Mouse (Mus musculus) sigmoid colon, adult 10 weeks (tissue): ENCODE data around the gene Fam173a. TPM values are rescaled to one million over a fixed set of nuclear protein-coding genes. Genes with fewer than 3 reads are reported as not detected.

Experiments
- polyA plus RNA-seq: library from polyadenylated mRNA; stranded (reverse); fragments of 350-450 nt; fragmentation: Illumina TruSeq; extraction: RNeasy Lipid Tissue Mini Kit (QIAGEN cat#74804); gene quantifications from one replicate; pipeline ENCODE4 v1.2.3, GENCODE M21; 2014; ENCODE audit warnings: low read depth, low replicate concordance

Fam173a gene
- polyA plus RNA-seq, result 0.38 TPM

DNA sequence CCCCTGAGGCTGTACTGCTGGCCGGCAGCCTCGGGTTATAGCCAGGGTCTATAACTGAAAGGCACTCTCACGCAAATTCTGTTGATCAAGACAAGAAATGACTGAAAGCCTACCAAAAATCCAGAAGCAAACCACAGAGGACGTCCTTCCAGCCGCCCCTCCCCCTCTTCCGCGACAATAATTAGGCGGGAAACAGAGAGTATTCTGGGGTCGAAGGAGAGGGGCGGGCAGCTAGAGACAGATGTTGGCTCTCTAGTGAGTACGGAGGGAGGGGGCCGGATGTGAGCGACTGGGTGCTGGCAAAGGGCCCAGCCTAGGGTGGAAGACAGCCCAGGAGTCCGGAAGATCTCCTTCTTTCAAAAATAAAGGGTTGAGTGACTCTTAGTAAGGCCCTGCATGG lies at the start of gene Fam173a:
Fam173a (minus strand) TSS at position 287 of the 400 bp plus-strand sequence.

DNA sequence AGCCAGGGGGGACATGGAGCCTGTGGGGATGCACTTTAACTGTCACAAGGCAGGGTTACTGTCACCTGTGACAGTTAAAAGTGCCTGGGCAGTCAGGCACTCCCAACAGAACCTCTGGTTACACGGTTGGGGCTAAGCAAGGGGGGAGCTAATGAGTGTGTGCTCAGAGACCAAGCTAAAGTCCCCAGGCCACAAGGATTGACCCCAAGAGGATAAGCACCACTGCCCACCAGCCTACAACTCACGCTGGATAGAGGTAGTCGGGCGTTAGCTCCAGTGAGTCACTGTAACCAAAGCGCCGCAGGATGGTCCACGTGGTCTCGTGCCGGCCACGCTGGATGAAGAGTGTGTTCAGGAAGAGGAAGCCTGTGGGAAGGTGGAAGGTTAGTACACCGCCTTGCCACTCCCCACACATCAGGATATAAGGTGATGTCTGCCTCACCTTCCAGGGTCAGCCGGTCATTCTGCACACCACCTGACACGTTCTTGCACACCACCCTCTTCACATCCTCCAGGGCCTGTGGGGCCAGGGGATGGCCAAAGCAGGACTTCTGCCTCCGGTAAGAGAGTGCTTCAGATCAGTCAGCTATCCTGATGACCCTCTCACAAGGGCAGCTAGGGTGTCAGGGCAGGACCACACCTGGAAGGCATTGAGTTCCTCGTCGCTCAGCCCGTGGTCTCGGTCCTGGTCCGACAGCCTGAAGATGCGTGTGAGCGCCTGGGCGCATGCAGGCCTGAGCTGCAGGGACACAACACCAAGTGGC lies 48.6 kb upstream of the Fam173a start, which contains the start of gene Gm20683:
Gm20683 (minus strand) TSS at position 647 of the 764 bp plus-strand sequence.

DNA sequence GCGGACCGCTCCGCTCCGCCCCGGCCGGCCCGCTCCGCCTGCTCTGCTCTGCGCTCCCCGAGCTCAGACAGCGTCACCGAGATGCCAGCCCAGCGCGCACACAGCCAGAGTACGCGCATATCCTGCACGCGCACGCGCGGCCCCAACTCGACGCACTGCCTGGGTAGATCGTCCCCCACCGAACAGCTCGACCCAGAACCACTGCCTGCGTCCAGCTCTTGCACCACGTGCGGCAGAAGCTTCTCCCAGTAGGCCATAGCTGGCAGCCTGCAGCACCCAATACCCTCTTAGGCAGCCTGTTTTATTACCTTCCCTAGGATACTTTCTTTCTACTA lies 44.3 kb upstream of the Fam173a start, which contains the start of gene Rhbdl1:
Rhbdl1 (minus strand) TSS at position 220 of the 335 bp plus-strand sequence.

DNA sequence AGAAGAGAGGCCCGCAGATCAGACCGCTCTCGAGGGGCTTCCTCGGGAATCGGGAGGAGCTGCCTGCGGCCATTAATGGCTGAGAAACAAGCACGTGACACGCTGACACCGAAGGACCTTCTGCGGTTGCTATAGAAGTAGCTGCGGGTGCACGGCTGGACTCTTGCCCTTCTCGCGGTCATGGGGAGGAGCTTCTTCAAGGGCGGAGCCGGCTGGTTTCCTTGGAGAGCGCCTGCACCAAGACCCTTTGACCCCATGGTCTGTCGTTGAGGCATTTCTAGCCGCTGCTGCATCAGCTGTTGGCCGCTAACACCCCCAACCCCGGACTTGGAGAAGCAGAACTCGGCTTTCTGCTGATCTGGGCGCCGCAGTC lies 40.6 kb upstream of the Fam173a start, which contains the start of gene Stub1:
Stub1 (minus strand) TSS at position 114 of the 373 bp plus-strand sequence.

DNA sequence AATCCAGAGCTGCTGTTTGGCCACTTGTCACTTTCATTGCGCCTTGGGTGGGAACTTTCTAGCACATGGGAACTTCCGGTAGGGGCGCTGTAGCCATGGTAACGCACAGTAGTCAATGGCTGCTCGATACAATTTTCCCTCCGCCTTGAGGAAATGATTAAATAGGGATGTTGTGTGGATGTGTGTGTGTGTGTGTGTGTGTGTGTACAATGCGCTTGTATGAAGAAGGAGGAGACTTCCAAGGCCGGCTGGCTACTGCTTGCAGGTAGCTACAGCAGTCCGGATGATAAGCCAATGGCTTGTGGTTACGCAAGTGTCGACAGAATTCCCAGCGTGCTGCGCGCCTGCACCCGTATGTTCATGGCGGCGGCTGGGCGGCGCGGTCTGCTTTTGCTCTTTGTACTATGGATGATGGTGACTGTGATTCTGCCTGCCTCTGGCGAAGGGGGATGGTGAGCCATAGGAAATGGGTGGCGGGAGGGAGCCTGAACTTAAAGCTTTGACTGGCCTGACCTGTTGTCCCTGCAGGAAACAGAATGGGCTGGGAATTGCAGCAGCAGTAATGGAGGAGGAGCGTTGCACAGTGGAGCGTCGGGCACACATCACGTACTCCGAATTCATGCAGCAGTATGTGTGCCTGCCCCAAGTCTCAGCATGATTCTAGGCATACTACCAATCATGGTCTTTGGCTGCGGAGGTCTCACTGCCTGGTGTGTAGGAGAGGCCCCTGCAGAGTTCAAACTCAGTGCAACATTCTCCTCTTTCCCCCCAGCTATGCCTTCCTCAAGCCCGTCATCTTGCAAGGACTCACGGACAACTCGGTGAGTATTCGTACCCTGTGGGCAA lies 36.2 kb upstream of the Fam173a start, which contains the start of gene Jmjd8:
Jmjd8 (plus strand) TSS at position 156 of the 846 bp plus-strand sequence.

DNA sequence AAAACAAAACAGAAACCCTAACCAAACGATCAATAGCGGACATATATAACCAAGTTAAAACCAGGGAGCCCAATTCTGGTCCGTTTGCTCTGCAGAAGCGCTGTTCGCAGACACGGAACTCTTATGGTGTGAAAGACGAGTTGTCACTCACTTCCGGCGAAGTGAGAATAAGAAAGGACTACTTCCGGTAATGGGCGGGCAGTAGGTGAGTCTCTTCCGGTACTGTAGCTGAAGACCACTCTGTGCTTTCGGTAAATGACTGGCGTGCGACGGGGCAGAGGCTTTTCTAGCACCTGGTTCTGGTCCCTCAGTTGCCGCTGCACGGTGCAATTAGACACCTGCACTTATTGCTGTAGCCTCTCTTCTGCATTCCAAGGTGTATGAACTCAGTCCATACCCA lies 30.8 kb upstream of the Fam173a start, which contains the start of gene Wdr24:
Wdr24 (plus strand) TSS at position 176 of the 400 bp plus-strand sequence.

DNA sequence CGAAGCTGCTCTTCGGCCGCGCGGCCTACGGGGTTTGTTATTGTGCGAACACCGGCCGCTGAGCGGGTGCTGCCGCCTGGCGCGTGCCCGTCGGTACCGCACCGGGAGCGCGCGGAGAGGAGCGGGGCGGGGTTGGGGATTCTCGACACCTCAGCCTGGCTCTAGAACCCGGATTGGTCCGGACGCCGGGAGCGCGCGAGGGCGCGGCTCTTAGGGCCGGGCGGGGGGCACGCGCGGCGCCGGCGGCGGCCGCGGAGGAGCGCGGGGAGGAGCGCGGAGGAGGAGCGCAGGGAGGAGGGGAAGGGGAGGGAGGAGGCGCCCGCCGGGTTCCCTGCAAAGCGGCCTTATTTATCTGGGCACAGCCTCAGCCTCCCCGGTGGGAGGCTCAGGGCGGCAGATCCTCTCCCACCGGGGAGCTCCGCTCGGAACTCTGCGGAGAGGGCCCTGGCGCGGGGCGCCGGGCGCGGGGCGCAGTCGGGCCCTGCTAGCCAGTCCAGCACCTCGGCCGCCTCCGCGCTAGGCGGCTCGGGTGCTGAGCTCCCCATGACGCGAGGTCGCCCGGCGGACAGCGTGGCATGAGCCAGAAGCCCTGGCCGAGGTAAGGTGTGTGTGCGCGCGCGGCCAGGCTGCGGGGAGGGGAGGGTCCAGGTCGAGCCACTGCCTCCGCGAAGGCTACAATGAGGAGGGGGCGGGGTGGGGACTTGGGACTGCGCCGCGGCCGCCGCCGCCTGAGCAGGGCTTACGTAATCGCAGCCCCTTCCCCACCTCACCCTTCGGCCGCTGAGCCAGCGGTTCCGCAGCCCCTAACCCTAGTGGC lies 16.3 kb upstream of the Fam173a start, which contains the start of gene Fbxl16:
Fbxl16 (plus strand) TSS at position 297 of the 817 bp plus-strand sequence.

DNA sequence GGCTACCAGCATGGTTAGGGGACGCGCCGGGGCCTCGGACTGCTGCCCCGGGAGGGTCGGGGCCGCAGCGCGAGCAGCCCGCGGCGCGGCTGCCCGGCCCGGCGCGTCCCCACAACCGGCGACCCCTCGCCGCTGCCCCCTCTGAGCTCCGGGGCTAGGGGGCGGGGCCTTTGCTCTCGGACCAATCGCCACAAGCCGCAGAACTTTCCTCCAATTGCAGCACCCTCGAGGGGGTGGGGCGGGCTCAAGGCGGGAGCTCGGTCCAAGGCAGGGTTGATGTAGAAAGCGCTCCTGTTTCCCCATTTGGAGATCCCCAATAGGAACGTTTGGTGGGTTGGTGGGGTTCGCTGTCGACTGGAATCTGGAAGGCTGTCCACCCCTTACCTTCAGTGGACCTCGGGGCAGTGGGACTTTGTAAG lies 4.3 kb upstream of the Fam173a start, which contains the start of gene Metrn:
Metrn (minus strand) TSS at position 186 of the 419 bp plus-strand sequence.

DNA sequence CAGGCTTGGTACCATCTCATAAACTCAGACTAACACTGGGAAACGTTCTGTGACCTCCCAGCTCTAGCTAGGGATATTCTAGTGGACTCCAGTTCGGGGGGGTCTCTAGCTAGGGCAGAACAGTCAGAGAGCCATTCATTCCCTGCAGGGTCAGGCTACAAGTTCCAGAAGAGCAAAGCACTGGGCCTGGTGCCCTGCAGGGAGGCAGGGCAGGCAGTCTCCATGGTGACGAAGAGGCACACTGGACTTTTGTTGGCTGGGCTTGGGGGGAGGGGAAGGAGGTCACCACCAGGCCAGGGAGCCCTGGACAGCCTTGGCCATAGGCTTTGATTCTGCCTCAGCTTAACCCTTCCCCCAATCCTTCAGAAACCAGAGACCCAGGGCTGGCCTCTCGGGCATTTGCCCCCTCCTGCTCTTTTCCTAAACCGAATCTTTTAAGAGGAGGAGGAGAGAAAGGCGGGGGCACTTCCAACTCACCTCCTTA lies 3.0 kb upstream of the Fam173a start, which contains the start of gene AC134908.4:
AC134908.4 (minus strand) TSS at position 51 of the 484 bp plus-strand sequence.

DNA sequence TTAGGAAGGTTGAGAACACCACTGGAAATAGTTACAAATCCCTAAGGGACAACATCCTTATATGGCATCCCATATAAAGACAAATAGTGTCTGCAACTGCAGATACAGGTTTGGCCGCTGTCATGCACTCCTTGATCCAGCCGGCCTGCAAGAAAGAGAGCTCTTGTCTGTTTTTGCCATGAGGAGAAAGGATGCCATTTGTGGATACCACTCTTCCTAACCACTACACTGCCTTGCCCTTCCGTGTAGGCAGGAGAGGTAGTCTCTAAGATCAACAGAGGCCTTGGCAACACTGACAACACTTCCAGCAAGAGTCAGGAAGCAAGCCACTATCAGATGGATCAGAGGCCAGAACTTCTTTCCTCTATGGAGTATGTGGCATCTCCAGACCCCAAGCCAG lies 6.4 kb downstream of the Fam173a start, which contains the start of gene Ccdc78:
Ccdc78 (plus strand) TSS at position 301 of the 400 bp plus-strand sequence.

DNA sequence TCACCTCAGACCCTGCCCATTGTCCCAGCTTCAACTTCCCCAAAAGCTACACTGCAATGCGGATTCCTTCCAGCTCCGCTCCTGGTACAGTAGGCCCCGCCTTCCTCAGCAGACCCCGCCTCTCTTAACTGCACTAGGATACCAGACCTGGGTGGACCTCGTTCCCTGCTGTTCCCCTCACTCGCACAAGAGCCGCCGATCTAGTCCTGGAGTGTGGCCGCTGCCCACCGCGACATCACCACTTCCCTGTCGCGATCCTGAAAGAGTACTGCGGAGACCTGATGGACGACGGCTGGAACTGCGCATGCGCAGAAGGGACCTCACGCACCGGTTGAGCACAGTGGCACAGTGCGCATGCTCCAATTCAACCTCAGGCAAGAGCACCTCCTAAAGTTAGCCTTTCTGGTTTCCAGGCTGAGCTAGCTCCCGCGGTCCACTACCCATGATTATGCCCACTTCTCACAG lies 7.4 kb downstream of the Fam173a start, which contains the start of gene Haghl:
Haghl (minus strand) TSS at position 393 of the 465 bp plus-strand sequence.

DNA sequence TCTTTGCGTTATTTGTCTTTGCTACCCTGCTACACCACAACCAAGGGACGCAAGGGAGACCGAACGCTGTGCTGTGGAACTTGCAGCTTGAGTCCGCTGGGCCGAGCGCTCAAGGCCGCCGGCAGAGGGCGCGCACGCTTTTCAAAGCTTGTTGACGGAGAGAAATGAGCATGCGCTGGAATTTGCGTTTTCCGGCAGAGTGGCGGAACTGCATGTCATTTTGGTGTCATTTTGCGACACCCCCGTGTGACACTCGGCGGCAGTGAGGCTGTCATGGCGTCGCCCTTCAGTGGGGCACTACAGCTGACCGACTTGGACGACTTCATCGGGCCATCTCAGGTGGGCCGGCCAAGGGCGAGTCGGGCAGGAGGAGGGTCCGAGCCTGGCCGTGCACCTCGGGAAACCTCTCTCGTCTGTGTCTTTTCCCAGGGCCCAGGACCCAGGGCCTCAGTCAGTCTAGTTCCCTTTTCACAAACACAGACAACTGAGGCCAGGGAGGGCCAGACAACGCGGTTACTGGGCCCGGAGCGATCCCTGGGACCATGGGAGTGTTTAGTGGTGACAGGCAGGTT lies 19.1 kb downstream of the Fam173a start, which contains the start of gene Narfl:
Narfl (plus strand) TSS at position 228 of the 572 bp plus-strand sequence.

DNA sequence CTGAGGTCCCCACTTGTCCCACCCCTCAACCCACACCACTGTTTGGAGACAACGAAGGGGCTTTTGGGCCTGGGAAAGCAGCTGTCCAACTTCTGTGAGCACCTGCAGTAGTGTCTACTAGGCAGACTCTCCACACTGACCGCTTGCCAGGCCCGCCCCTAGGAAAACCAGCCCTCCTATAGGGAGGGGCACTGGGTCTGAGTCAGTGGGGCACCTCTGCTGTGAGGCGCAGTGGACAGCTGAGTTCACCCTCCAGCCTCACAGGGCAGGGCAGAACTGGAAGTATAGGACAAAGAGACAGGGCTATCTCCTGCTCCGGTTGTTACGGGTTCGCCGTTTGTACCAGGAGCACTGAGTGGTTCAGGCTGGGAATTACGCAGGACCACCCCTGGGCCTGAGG lies 38.5 kb downstream of the Fam173a start, which contains the start of gene Msln:
Msln (minus strand) TSS at position 138 of the 400 bp plus-strand sequence.

Other genes with a start within 250 kb of the Fam173a start
- 0.22 TPM for gene Sox8, start 222.2 kb downstream of the Fam173a start, polyA plus RNA-seq
- gene Lmf1, start 213.8 kb downstream of the Fam173a start, polyA plus RNA-seq, result 0.32 TPM
- gene Gng13, start 75.7 kb downstream of the Fam173a start, polyA plus RNA-seq, result not detected
- gene Chtf18, start 65.5 kb downstream of the Fam173a start, polyA plus RNA-seq, result not detected
- gene Rpusd1, start 65.2 kb downstream of the Fam173a start, polyA plus RNA-seq, result not detected
- gene Mslnl, start 56.9 kb downstream of the Fam173a start, polyA plus RNA-seq, result not detected
- 0.41 TPM for gene Msln, start 38.5 kb downstream of the Fam173a start, polyA plus RNA-seq
- gene Narfl, start 19.1 kb downstream of the Fam173a start, polyA plus RNA-seq, result 1.5 TPM
- not detected for gene Haghl, start 7.2 kb downstream of the Fam173a start, polyA plus RNA-seq
- not detected for gene Ccdc78, start 6.3 kb downstream of the Fam173a start, polyA plus RNA-seq
- not detected for gene AC134908.4, start 2.8 kb upstream of the Fam173a start, polyA plus RNA-seq
- gene Metrn, start 4.2 kb upstream of the Fam173a start, polyA plus RNA-seq, result not detected
- gene Fbxl16, start 16.2 kb upstream of the Fam173a start, polyA plus RNA-seq, result 1.4 TPM
- gene Wdr24, start 30.7 kb upstream of the Fam173a start, polyA plus RNA-seq, result 0.76 TPM
- 3.4 TPM for gene Jmjd8, start 36.0 kb upstream of the Fam173a start, polyA plus RNA-seq
- gene Stub1, start 40.5 kb upstream of the Fam173a start, polyA plus RNA-seq, result 7.7 TPM
- not detected for gene Rhbdl1, start 44.4 kb upstream of the Fam173a start, polyA plus RNA-seq
- gene Gm20683, start 48.9 kb upstream of the Fam173a start, polyA plus RNA-seq, result not detected
- gene Rhot2, start 52.0 kb upstream of the Fam173a start, polyA plus RNA-seq, result 18.0 TPM
- gene Wdr90, start 68.6 kb upstream of the Fam173a start, polyA plus RNA-seq, result 1.8 TPM
- not detected for gene Mcrip2, start 75.9 kb upstream of the Fam173a start, polyA plus RNA-seq
- gene Mettl26, start 82.2 kb upstream of the Fam173a start, polyA plus RNA-seq, result 15.8 TPM
- gene Wfikkn1, start 88.0 kb upstream of the Fam173a start, polyA plus RNA-seq, result not detected
- gene Rab40c, start 126.8 kb upstream of the Fam173a start, polyA plus RNA-seq, result 1.5 TPM
- gene Pigq, start 152.0 kb upstream of the Fam173a start, polyA plus RNA-seq, result 26.7 TPM
- gene Nhlrc4, start 152.1 kb upstream of the Fam173a start, polyA plus RNA-seq, result not detected
- not detected for gene A930017K11Rik, start 159.7 kb upstream of the Fam173a start, polyA plus RNA-seq
- gene Capn15, start 192.9 kb upstream of the Fam173a start, polyA plus RNA-seq, result 0.85 TPM